Mouse (Mus musculus) kidney, embryonic 16.5 days (tissue): ENCODE data around the gene Grcc10. TPM values are rescaled to one million over a fixed set of nuclear protein-coding genes. Genes with fewer than 3 reads are reported as not detected.

Experiments
- ATAC-seq: fragments of 200-750 bp; cut with Nextera tagmentation; 2 replicates; pipeline ENCODE4 v1.8.0; 2017; ENCODE audit warnings: moderate TSS enrichment; ENCODE audit not compliant: low FRiP score, low TSS enrichment
- H3K27ac ChIP-seq: fragments of 300-500 bp; sonication (generic); 2 replicates; pipeline ENCODE4 v1.5.1; 2014; ENCODE audit warnings: low read length
- H3K27me3 ChIP-seq: fragments of 300-500 bp; sonication (generic); 2 replicates; pipeline ENCODE4 v1.6.1; 2014; ENCODE audit warnings: low read length, control low read depth, mixed read lengths; ENCODE audit not compliant: insufficient read depth
- H3K36me3 ChIP-seq: fragments of 300-500 bp; sonication (generic); 2 replicates; pipeline ENCODE4 v1.6.1; 2014; ENCODE audit warnings: low read length, control low read depth, mixed read lengths; ENCODE audit not compliant: insufficient read depth
- H3K4me1 ChIP-seq: fragments of 300-500 bp; sonication (generic); 2 replicates; pipeline ENCODE4 v1.6.1; 2014; ENCODE audit warnings: low read length, control low read depth, mixed read lengths; ENCODE audit not compliant: insufficient read depth
- H3K4me2 ChIP-seq: fragments of 300-500 bp; sonication (generic); replicated peaks from 2 replicates; pipeline ENCODE4 v1.6.1; 2014; ENCODE audit warnings: low read depth, low read length
- H3K4me3 ChIP-seq: fragments of 300-500 bp; sonication (generic); 2 replicates; pipeline ENCODE4 v1.5.1; 2014; ENCODE audit warnings: mild to moderate bottlenecking, low read length
- H3K9ac ChIP-seq: fragments of 300-500 bp; sonication (generic); replicated peaks from 2 replicates; pipeline ENCODE4 v1.6.1; 2014; ENCODE audit warnings: low read length
- H3K9me3 ChIP-seq: fragments of 300-500 bp; sonication (generic); 2 replicates; pipeline ENCODE4 v1.6.1; 2016; ENCODE audit warnings: low read length, control low read depth
- WGBS: fragments of 180-500 bp; shearing (Covaris S2); extraction: QIAGEN DNeasy Blood & Tissue Kit; methylation state at CpG from one replicate; pipeline ENCODE4 v1.1.7; 2014; 5-methylcytosine and 5-hydroxymethylcytosine counted together
- polyA plus RNA-seq: library from polyadenylated mRNA; unstranded; fragments of >200 nt; fragmentation: Nextera tagmentation; extraction: Ambion mirVana; gene quantifications from 2 replicates; pipeline ENCODE4 v1.2.1, GENCODE M21; 2015

Gene Grcc10
- polyA plus RNA-seq, 1 experiment from 2014 or later = 527 TPM

DNA sequence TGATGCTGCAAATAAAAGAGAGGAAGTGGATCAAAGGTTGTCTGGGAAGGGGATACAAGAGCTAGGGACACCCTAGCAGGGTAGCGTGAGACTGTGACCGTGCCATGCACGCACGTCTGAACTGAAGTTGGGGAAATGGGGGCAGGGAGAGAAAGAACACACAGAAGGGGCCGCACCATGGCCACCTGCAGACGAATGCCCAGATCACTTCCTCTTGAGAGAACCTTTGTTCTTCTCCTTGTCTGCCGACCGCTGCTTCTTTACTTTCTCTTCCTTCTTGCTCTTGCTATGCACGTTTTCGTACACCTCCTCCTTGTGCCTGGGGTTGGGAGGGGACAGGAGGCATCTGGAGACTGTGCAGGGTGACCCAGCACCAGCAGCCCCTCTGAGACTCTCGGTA, 20.3 kb downstream of the Grcc10 start:
- Histone ChIP-seq H3K27ac (no peak overlapping the region), H3K27me3 (no peaks in the 10 kb centered on the region), H3K4me3 (no peak overlapping the region), H3K4me2 (peak overlapping the region; percentile 38; the same call in 1 of the 2 replicates), H3K9me3 (no peaks in the 10 kb centered on the region), H3K4me1 (no peaks in the 10 kb centered on the region), H3K9ac (peak overlapping the region; percentile 42), H3K36me3 (peaks cover 20% of the 10 kb centered on the region)
- 63% methylated on average over 11 of the region's 11 CpGs for WGBS
- no peak for ATAC-seq

DNA sequence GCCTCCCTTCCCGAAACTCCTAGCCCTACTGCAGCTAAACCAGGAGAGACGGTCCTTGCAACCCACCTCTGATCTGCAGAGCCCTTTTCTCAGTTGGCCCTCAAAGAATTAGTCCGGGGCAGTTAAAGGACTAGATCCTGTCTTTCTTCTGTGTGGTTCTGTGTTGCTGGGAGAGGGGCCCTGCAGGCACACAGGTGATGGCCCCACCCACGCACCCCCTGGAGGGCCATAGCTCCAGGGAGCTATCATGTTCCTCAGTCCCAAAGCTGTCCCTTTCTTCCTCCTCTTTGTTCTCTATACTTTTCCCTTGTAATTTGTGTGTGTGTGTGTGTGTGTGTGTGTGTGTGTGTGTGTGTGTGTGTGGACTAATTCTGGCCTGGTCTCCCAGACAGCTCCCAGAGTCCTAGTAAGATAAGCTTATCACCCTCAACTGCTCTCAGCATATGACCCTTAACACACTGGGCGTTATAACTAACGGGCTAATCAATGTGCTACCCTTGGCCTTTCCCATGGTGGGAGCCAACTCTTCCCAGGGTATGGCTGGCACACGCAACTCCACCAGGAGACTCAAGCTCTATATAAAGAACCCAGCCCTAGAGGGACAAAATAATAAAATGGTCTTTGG, 21.7 kb downstream of the Grcc10 start:
- peaks cover 33% of the 10 kb centered on the region for H3K36me3 ChIP-seq

DNA sequence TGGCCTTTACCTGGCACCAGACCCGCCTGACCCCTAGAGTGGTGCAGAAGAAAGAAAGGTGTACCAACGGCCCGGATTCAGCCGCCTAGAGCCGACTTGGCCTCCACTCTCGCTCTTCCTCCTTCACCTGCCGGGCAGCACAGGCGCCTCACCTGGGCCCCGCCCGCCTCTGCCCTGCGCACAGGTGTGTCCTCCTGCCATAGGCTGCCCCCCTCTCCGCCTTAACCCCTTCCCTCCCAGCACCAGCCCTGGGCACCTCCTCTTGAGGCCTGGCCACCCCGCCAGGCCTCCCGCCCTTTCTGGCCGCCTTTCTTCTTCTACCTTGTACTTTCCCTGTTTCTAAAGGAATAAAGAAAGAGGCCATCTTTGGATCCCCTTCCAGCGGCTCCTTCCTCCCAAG, 22.5 kb downstream of the Grcc10 start:
- Histone ChIP-seq H3K4me3 (peak overlapping the region; percentile 28), H3K36me3 (peaks cover 41% of the 10 kb centered on the region), H3K9ac (peak overlapping the region; percentile 60), H3K9me3 (no peaks in the 10 kb centered on the region), H3K4me2 (peak overlapping the region; percentile 44), H3K4me1 (peaks cover 6% of the 10 kb centered on the region), H3K27me3 (no peaks in the 10 kb centered on the region), H3K27ac (peak overlapping the region; percentile 74)
- ATAC-seq = peak; percentile 68
- 64% methylated on average over 14 of the region's 16 CpGs for WGBS

More for the DNA sequence above, 21.7 kb downstream of the Grcc10 start:
- peak overlapping the region; percentile 28 for H3K4me3 ChIP-seq
- H3K4me2 ChIP-seq = peak overlapping the region; percentile 38
- no peaks in the 10 kb centered on the region for H3K27me3 ChIP-seq
- H3K9ac ChIP-seq = peak overlapping the region; percentile 60
- no peaks in the 10 kb centered on the region for H3K9me3 ChIP-seq
- 66% methylated on average over 7 of the region's 7 CpGs for WGBS
- no peaks in the 10 kb centered on the region for H3K4me1 ChIP-seq
- no peak for ATAC-seq
- H3K27ac ChIP-seq = peak overlapping the region; percentile 53

DNA sequence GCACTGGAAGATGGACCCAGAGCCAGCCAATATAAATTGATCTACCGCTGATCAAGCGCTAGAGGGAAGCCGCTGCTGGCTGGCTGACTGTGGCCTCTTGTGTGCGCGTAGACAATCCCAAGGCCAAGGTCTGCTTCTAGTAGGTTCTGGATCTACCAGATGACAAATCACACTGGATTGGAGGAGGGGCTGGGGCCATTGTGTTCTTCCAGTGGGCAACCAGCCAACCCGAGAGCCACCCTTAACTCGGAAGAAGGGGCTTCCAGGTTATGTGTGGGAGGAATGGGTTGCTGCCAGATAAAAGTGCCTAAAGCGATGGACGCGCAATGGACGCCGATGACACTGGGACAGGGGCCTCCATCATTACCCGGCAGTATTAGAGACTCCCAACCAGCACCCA, 23.2 kb downstream of the Grcc10 start:
- ATAC-seq = no peak
- no peaks in the 10 kb centered on the region for H3K27me3 ChIP-seq
- H3K4me3 ChIP-seq = peak overlapping the region; percentile 28
- H3K4me2 ChIP-seq = peak overlapping the region; percentile 44
- H3K27ac ChIP-seq = peak overlapping the region; percentile 74
- H3K4me1 ChIP-seq = peaks cover 14% of the 10 kb centered on the region
- H3K36me3 ChIP-seq = peaks cover 42% of the 10 kb centered on the region
- no peaks in the 10 kb centered on the region for H3K9me3 ChIP-seq
- 77% methylated on average over 13 of the region's 13 CpGs for whole genome bisulfite sequencing
- peak overlapping the region; percentile 43 for H3K9ac ChIP-seq

DNA sequence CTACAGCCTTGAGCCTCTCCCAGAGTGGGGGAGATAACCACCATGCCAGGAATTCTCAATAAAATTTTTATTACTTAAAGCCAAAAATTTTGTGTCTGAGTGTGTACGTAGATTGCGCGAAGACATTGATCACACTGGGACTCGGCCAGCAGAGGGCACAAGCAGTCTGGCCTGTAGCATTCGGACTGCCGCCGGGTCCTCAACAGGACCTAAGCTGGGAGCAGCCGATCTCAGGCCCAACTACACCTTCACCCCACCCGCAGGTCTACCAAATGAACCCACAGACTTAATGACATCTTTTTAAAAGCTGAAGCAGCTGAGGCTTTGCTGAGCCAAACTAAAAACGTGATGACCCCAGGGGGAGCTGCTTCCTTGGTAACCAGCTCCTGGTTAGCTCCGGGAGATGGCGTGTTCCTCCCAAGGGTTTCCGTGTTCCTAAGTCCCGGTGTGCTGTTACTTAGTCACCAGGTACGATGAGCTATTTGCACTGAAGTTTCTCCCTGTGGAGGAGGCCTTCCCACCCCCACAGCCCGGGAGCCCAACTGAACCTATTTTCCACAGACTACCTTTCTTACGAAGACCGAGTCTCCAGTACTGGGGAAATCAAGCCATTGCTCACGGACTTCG, 24.2 kb downstream of the Grcc10 start:
- Histone ChIP-seq H3K27ac (peak overlapping the region; percentile 50; the same call in 1 of the 2 replicates), H3K36me3 (peaks cover 42% of the 10 kb centered on the region), H3K9me3 (no peaks in the 10 kb centered on the region), H3K4me3 (peak overlapping the region; percentile 28), H3K4me1 (peaks cover 15% of the 10 kb centered on the region), H3K4me2 (peak overlapping the region; percentile 44), H3K27me3 (no peaks in the 10 kb centered on the region), H3K9ac (no peak overlapping the region)
- no peak for ATAC-seq
- WGBS = 64% methylated on average over 20 of the region's 20 CpGs

DNA sequence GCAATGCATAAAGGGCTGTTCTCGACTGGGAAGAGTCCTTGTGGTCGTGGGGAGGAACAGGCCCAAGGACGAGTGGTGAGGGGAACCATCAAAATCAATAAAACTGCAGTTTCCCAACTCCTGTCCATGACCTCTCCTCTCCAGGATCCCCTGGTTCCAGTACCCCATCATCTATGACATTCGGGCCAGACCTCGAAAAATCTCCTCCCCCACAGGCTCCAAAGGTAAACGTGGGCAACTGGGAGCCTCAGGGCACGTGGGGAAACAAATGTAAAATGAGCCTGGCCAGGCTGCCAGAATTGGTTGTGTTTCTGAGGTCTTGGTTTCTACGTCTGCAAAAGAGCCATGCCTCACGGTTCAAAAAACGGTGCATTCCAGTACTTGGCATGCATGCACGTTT, 28.3 kb downstream of the Grcc10 start:
- peaks cover 33% of the 10 kb centered on the region for H3K4me1 ChIP-seq
- peak overlapping the region; percentile 93 for H3K27ac ChIP-seq
- no peaks in the 10 kb centered on the region for H3K27me3 ChIP-seq
- no peak for ATAC-seq
- no peaks in the 10 kb centered on the region for H3K9me3 ChIP-seq
- peak overlapping the region; percentile 93 for H3K4me2 ChIP-seq
- peak overlapping the region; percentile 93 for H3K9ac ChIP-seq
- 8% methylated on average over 11 of the region's 11 CpGs for WGBS
- H3K4me3 ChIP-seq = peak overlapping the region; percentile 98
- peaks cover 50% of the 10 kb centered on the region for H3K36me3 ChIP-seq

DNA sequence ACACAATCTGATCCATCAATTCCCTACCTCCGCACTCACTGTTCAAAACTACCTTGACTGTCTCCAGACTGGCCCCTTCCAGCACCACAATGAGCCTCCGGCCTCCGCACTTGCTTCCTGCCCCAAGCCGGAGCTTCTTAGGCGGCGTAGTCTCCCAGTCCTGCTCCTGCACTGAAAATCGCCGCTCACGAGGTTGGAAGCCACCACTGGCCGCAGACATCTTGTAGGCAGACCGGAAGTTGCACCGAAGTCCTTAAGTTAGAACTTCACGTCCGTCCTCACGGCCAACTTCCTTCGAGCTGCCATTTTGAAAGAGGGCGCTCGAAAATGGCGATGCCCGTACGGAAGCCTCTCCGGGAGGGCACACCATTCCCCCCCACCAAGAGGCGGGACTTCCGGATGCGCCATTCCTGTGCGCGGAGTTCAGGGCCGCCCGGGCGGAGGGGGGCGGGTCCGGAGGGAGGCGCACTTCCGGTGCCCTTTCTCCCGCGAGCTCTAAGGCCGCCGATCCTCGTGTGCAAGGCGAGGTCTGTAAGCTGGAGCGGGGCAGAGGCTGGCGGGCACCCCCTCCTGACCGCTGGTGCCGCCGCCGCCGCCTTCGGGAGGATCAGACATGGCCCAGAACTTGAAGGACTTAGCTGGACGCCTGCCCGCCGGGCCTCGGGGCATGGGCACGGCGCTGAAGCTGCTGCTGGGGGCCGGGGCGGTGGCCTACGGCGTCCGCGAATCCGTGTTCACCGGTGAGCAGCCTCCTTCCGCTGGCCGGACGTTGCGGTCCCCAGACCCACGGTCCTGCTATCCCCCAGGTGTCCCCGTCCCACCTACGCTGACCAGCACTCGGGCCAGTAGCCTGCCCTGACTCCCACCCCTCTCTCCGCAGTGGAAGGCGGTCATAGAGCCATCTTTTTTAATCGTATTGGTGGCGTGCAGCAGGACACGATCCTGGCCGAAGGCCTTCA, 29.1 kb downstream of the Grcc10 start, which contains the start of the genes Emg1 and Phb2:
Gene Emg1 (minus strand): TSS at position 355 of the 959 bp plus-strand sequence.
Gene Phb2 (plus strand): TSS at position 513 of the 959 bp plus-strand sequence.
- under 1% methylated on average over 73 of the region's 76 CpGs for WGBS
- no peaks in the 10 kb centered on the region for H3K9me3 ChIP-seq
- no peaks in the 10 kb centered on the region for H3K27me3 ChIP-seq
- peaks cover 51% of the 10 kb centered on the region for H3K36me3 ChIP-seq
- H3K4me1 ChIP-seq = peaks cover 33% of the 10 kb centered on the region
- peak within 1 kb of the TSS; percentile 93 for H3K4me2 ChIP-seq
- H3K4me3 ChIP-seq = peak within 1 kb of the TSS; percentile 98
- peak within 1 kb of the TSS; percentile 93 for H3K9ac ChIP-seq
- peak; percentile 96 for ATAC-seq
- peak within 1 kb of the TSS; percentile 95 for H3K27ac ChIP-seq

DNA sequence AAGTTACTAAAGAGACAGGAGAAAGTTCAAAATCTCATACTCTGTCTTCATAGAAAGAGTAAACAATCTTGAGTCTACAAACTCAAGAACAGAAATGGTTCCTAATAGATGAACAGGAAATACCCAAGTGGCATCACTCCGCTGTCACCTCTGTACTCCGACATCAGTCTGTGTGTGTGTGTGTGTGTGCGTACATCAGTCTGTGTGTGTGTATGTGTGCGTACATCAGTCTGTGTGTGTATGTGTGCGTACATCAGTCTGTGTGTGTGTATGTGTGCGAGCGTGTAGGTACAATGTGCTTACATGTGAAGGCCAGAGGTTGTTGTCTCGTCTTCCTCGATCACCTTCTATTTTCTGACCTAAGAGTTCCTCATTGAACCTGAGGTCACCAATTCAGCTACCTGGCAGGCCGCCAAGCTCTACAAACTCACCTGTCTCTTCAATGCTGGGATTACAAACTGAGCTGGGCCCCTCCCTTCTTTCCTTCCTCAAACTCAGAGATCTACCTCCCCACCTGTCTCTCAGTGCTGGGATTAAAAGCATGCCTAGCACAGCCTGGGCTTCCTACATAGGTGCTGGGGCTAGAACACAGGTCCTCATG, 32.8 kb downstream of the Grcc10 start:
- Histone ChIP-seq H3K4me3 (no peak overlapping the region), H3K27ac (no peak overlapping the region), H3K4me2 (no peak overlapping the region), H3K9me3 (no peaks in the 10 kb centered on the region), H3K9ac (no peak overlapping the region), H3K36me3 (peaks cover 43% of the 10 kb centered on the region), H3K4me1 (peaks cover 23% of the 10 kb centered on the region), H3K27me3 (no peaks in the 10 kb centered on the region)
- WGBS = 89% methylated on average over 10 of the region's 10 CpGs
- no peak for ATAC-seq

DNA sequence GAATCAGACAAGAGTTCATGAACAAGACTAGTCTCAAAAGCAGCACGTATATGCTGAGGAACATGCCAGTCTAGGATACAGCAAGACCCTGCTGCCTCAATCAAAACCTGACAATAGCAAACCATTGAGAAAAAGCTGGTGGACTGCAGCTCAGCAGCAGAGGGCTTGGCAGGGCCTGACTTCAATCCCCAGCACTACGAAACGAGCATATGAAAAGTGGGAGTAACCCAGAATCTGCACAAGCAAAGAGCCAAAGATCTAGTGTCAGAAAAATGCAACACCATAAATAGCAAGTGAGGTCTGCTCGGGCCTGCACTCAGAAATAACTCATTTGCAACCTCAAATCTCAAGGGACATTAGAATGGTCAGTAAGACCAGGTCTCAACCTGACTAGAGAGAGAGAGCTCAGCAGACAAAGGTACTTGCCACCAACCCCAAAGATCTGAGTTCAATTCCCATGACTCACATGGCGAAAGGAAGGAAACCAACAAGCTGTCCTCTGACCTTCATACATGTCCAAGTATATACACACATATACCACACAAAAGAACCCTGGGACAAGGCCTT, 35.0 kb downstream of the Grcc10 start:
- Histone ChIP-seq H3K4me1 (peaks cover 18% of the 10 kb centered on the region), H3K9me3 (no peaks in the 10 kb centered on the region), H3K36me3 (peaks cover 63% of the 10 kb centered on the region), H3K4me3 (no peak overlapping the region), H3K4me2 (no peak overlapping the region), H3K9ac (no peak overlapping the region), H3K27ac (no peak overlapping the region), H3K27me3 (no peaks in the 10 kb centered on the region)
- no peak for ATAC-seq
- 68% methylated on average over 5 of the region's 5 CpGs for WGBS
